Mouse (Mus musculus): ENCODE data around the gene Nfib. TPM values are rescaled to one million over a fixed set of nuclear protein-coding genes. Genes with fewer than 3 reads are reported as not detected.

Nfib gene
- polyA plus RNA-seq, 2 experiments: 57.3 to 126 TPM

DNA sequence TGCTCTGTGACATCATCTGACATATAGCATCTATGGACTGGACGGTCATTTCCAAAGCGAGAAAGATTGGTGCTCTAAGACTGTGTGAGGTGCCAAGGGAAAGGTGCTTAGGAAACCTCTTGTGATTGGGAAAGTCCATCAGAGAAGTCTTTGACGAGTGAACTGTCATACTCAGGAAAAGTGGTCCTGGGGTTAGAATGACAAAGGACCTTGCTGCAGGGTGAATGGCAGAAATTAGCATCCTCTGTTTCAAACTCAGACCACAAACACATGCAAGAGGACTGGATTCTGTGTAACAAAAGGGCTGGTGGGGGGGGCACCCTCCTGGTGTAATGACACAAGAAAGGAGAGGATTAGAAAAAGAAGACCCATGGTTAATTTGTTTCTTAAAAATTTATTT is 274.7 kb downstream of the Nfib start:
- Histone ChIP-seq H3K4me1 (ENCODE audit: control insufficient read depth, insufficient read depth, low read length) (peaks cover 18% of the 10 kb centered on the region), H3K9ac (ENCODE audit: low read depth, low read length, severe bottlenecking) (no peak overlapping the region), H3K27ac (replicated peaks; ENCODE audit: low read depth, low read length) (no peak overlapping the region), H3K27me3 (ENCODE audit: control insufficient read depth, insufficient read depth, low read length) (no peaks in the 10 kb centered on the region), H3K36me3 (ENCODE audit: control insufficient read depth, insufficient read depth, low read length) (peaks cover 15% of the 10 kb centered on the region), H3K9me3 (ENCODE audit: control insufficient read depth, low read length) (no peaks in the 10 kb centered on the region), H3K4me3 (replicated peaks; ENCODE audit: low read length) (no peak overlapping the region), H3K4me2 (replicated peaks; ENCODE audit: low read depth, low read length, severe bottlenecking) (no peak overlapping the region)
- WGBS: 83% methylated on average over 3 of the region's 3 CpGs
- DNase-seq (ENCODE audit: low spot score) (no peak), ATAC-seq (ENCODE audit: low FRiP score, low read depth) (no peak)
- no peak for TF ChIP-seq POLR2A (IDR thresholded peaks at IDR 0.05; ENCODE audit: borderline replicate concordance, extremely low read depth, insufficient read depth, insufficient read length)

DNA sequence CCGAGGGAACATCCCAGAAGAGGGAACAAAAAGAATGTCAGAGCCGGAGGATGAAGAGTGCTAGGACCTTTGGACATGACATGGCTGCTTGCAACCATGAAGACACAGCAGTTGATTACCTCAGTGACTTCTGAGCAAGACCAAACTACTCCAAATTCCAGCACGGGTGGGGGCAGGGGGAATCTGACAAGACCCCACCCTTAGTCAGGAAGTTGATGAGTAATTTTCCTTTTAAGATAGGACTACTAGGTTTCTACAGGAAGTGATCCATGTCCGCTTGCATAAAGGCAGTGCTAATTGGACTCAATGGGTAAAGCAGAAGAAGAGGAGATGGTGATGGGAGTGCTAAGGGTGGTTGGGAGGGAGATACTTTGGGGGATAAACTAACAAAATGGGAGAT is 279.3 kb downstream of the Nfib start:
- Histone ChIP-seq H3K27ac (replicated peaks; ENCODE audit: low read depth, low read length) (no peak overlapping the region), H3K4me1 (ENCODE audit: control insufficient read depth, insufficient read depth, low read length) (peaks cover 11% of the 10 kb centered on the region; the same call in 1 of the 2 replicates), H3K27me3 (ENCODE audit: control insufficient read depth, insufficient read depth, low read length) (no peaks in the 10 kb centered on the region), H3K4me3 (replicated peaks; ENCODE audit: low read length) (no peak overlapping the region), H3K9me3 (ENCODE audit: control insufficient read depth, low read length) (no peaks in the 10 kb centered on the region), H3K9ac (ENCODE audit: low read depth, low read length, severe bottlenecking) (no peak overlapping the region), H3K36me3 (ENCODE audit: control insufficient read depth, insufficient read depth, low read length) (peaks cover 17% of the 10 kb centered on the region), H3K4me2 (replicated peaks; ENCODE audit: low read depth, low read length, severe bottlenecking) (no peak overlapping the region)
- no peak for TF ChIP-seq POLR2A (IDR thresholded peaks at IDR 0.05; ENCODE audit: borderline replicate concordance, extremely low read depth, insufficient read depth, insufficient read length)
- 93% methylated on average over 4 of the region's 4 CpGs for WGBS
- no peak for DNase-seq (ENCODE audit: low spot score)
- no peak for ATAC-seq (ENCODE audit: low FRiP score, low read depth)

DNA sequence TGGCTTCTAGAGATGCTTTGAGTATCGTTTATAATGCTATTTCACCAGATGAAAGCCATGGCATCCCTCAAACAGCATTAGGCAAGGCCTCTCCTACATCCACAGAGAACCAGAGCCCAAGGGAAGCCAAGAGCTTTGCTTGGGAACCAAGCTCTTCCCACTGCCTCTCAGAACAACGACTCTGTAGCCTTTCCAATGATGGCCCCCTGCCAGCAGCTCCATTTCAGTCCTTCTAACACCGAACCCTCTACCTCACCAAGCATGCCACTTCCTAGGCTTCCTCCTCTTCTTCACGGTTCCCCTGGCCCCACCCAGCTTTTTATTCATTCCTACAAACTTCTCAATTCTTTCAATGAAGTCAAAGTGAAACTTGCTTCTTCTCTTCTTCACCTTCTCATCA is 287.3 kb downstream of the Nfib start:
- H3K9me3 ChIP-seq (ENCODE audit: control insufficient read depth, low read length): no peaks in the 10 kb centered on the region
- H3K36me3 ChIP-seq (ENCODE audit: control insufficient read depth, insufficient read depth, low read length): peaks cover 5% of the 10 kb centered on the region
- H3K9ac ChIP-seq (ENCODE audit: low read depth, low read length, severe bottlenecking): no peak overlapping the region
- no peak for TF ChIP-seq POLR2A (IDR thresholded peaks at IDR 0.05; ENCODE audit: borderline replicate concordance, extremely low read depth, insufficient read depth, insufficient read length)
- DNase-seq (ENCODE audit: low spot score): no peak
- H3K4me3 ChIP-seq (replicated peaks; ENCODE audit: low read length): no peak overlapping the region
- no peak overlapping the region for H3K4me2 ChIP-seq (replicated peaks; ENCODE audit: low read depth, low read length, severe bottlenecking)
- ATAC-seq (ENCODE audit: low FRiP score, low read depth): no peak
- no peaks in the 10 kb centered on the region for H3K27me3 ChIP-seq (ENCODE audit: control insufficient read depth, insufficient read depth, low read length)
- WGBS: 62% methylated on average over 4 of the region's 4 CpGs
- peaks cover 17% of the 10 kb centered on the region for H3K4me1 ChIP-seq (ENCODE audit: control insufficient read depth, insufficient read depth, low read length)
- H3K27ac ChIP-seq (replicated peaks; ENCODE audit: low read depth, low read length): no peak overlapping the region

DNA sequence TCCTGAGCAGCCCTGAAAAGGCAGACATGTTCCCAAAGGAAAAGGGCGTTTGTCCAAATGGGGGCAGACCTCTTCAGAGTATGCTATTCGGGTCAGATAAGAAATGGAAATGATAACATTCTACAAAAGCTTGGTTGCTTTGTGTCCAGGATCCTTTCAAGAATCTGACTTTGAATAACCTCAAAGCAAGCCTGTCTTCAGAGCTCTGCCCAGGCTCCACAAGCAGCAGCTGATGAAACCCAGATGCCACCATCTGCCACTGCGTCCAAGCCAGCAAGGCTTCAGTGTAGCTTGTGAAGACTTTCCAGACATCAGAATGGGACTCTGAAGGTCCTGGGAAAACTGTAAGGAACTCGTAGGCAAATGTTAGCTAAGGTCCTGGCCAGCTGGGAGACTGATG is 289.7 kb downstream of the Nfib start:
- Histone ChIP-seq H3K4me3 (replicated peaks; ENCODE audit: low read length) (no peak overlapping the region), H3K36me3 (ENCODE audit: control insufficient read depth, insufficient read depth, low read length) (peaks cover 5% of the 10 kb centered on the region), H3K4me1 (ENCODE audit: control insufficient read depth, insufficient read depth, low read length) (peaks cover 31% of the 10 kb centered on the region), H3K4me2 (replicated peaks; ENCODE audit: low read depth, low read length, severe bottlenecking) (no peak overlapping the region), H3K27ac (replicated peaks; ENCODE audit: low read depth, low read length) (peak overlapping the region; percentile 67), H3K9me3 (ENCODE audit: control insufficient read depth, low read length) (no peaks in the 10 kb centered on the region), H3K27me3 (ENCODE audit: control insufficient read depth, insufficient read depth, low read length) (no peaks in the 10 kb centered on the region), H3K9ac (ENCODE audit: low read depth, low read length, severe bottlenecking) (no peak overlapping the region)
- ATAC-seq (ENCODE audit: low FRiP score, low read depth) (no peak), DNase-seq (ENCODE audit: low spot score) (no peak)
- TF ChIP-seq POLR2A (IDR thresholded peaks at IDR 0.05; ENCODE audit: borderline replicate concordance, extremely low read depth, insufficient read depth, insufficient read length): no peak
- WGBS: 46% methylated on average over 4 of the region's 4 CpGs

DNA sequence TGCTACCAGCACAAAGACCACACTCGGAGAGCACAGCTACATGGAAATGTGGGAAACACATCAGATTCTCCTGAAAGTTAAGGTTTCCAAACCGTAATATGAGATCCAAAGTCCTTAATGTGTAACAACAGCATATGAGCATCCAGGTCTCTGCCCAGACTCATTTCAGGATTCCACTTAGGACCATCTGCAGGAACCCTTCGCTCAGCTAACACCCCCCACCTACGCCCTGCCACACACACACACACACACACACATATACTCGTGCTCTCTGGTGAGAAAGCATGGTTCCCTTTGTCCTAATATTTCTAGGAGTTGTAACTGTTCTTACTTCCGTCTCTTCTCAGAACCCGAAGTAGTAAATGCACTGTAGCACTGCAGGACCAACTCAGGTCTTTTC is 292.9 kb downstream of the Nfib start:
- TF ChIP-seq POLR2A (IDR thresholded peaks at IDR 0.05; ENCODE audit: borderline replicate concordance, extremely low read depth, insufficient read depth, insufficient read length): no peak
- Histone ChIP-seq H3K9ac (ENCODE audit: low read depth, low read length, severe bottlenecking) (no peak overlapping the region), H3K36me3 (ENCODE audit: control insufficient read depth, insufficient read depth, low read length) (peaks cover 5% of the 10 kb centered on the region), H3K4me2 (replicated peaks; ENCODE audit: low read depth, low read length, severe bottlenecking) (no peak overlapping the region), H3K27me3 (ENCODE audit: control insufficient read depth, insufficient read depth, low read length) (no peaks in the 10 kb centered on the region), H3K4me3 (replicated peaks; ENCODE audit: low read length) (no peak overlapping the region), H3K9me3 (ENCODE audit: control insufficient read depth, low read length) (no peaks in the 10 kb centered on the region), H3K4me1 (ENCODE audit: control insufficient read depth, insufficient read depth, low read length) (peaks cover 42% of the 10 kb centered on the region), H3K27ac (replicated peaks; ENCODE audit: low read depth, low read length) (peak overlapping the region; percentile 9; the same call in 1 of the 2 replicates)
- ATAC-seq (ENCODE audit: low FRiP score, low read depth): no peak
- DNase-seq (ENCODE audit: low spot score): no peak
- WGBS: 47% methylated on average over 7 of the region's 7 CpGs

DNA sequence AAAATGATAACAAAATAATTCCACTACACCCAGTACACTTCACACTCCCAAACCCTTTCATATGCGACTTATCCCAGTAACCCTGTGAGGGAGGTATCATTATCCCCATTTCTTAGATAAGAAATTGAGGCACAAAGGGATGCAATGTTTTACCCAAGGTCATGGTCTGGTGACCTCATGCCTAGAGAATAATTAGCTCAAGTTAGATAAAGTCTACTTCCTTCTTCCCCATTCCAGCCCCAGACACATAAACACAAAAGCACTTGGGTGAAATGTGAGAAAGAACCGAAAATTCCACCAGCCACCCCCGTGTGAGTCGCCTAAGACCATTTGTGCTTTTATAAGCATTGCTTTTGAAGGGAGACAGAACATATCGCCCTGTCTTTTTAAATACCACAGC is 293.6 kb downstream of the Nfib start:
- Histone ChIP-seq H3K27ac (replicated peaks; ENCODE audit: low read depth, low read length) (no peak overlapping the region), H3K4me1 (ENCODE audit: control insufficient read depth, insufficient read depth, low read length) (peaks cover 47% of the 10 kb centered on the region), H3K9ac (ENCODE audit: low read depth, low read length, severe bottlenecking) (no peak overlapping the region), H3K9me3 (ENCODE audit: control insufficient read depth, low read length) (no peaks in the 10 kb centered on the region), H3K4me3 (replicated peaks; ENCODE audit: low read length) (no peak overlapping the region), H3K4me2 (replicated peaks; ENCODE audit: low read depth, low read length, severe bottlenecking) (no peak overlapping the region), H3K27me3 (ENCODE audit: control insufficient read depth, insufficient read depth, low read length) (no peaks in the 10 kb centered on the region), H3K36me3 (ENCODE audit: control insufficient read depth, insufficient read depth, low read length) (peaks cover 5% of the 10 kb centered on the region)
- WGBS: 35% methylated on average over 5 of the region's 5 CpGs
- ATAC-seq (ENCODE audit: low FRiP score, low read depth) (no peak), DNase-seq (ENCODE audit: low spot score) (no peak)
- TF ChIP-seq POLR2A (IDR thresholded peaks at IDR 0.05; ENCODE audit: borderline replicate concordance, extremely low read depth, insufficient read depth, insufficient read length): no peak

Measured in limb, embryonic 14.5 days (tissue).